Mouse (Mus musculus): Measurements from ENCODE around the gene Pidd1.
A peak's percentile ranks its signal among the peaks of the same experiment; 100 is the strongest.
"Not testable (repeated sequence)": the region's sequence is repeated elsewhere in the genome, so short reads cannot be mapped to it uniquely, and the experiment has no call there.

The Pidd1 gene

GRCm38 (mm10) chr7:141413331-141413730 is 30.5 kb downstream of the Pidd1 start:
- DNase-seq: no peak

- no peak for DNase-seq
Observed at GRCm38 (mm10) chr7:141411667-141412066, 32.2 kb downstream of the Pidd1 start.

GRCm38 (mm10) chr7:141410631-141411030 is 33.2 kb downstream of the Pidd1 start:
- no peak for DNase-seq

- DNase-seq: peak; percentile 89 to 93
Observed at GRCm38 (mm10) chr7:141408833-141409232, 35.0 kb downstream of the Pidd1 start.

GRCm38 (mm10) chr7:141407670-141408069 is 36.2 kb downstream of the Pidd1 start:
- DNase-seq: not testable (repeated sequence)

- DNase-seq: no peak
Observed at GRCm38 (mm10) chr7:141405466-141405865, 38.4 kb downstream of the Pidd1 start.

- DNase-seq: peak; percentile 68 to 79
Observed at GRCm38 (mm10) chr7:141403305-141403704, 40.5 kb downstream of the Pidd1 start.

GRCm38 (mm10) chr7:141395348-141395747 is 48.5 kb downstream of the Pidd1 start:
- no peak for DNase-seq

- DNase-seq: peak; percentile 75 to 81
Observed at GRCm38 (mm10) chr7:141394771-141395170, 49.1 kb downstream of the Pidd1 start.

- no peak for DNase-seq
Observed at GRCm38 (mm10) chr7:141394158-141394557, 49.7 kb downstream of the Pidd1 start.

- DNase-seq: no peak
Observed at GRCm38 (mm10) chr7:141392552-141393222, 51.1 kb downstream of the Pidd1 start.

GRCm38 (mm10) chr7:141391625-141392551 is 51.9 kb downstream of the Pidd1 start, which contains the start of gene Taldo1:
Gene Taldo1, plus strand, starts transcription at chr7:141392199.
- peak; percentile 99 to 100 for DNase-seq

GRCm38 (mm10) chr7:141390326-141391259 is 53.2 kb downstream of the Pidd1 start:
- peak; percentile 25 to 57 for DNase-seq

- DNase-seq: no peak
Observed at GRCm38 (mm10) chr7:141388487-141389109, 55.2 kb downstream of the Pidd1 start.
